Mouse (Mus musculus) MEL (cell line): ENCODE data around the gene Sec24a.

Source experiments
- CTCF ChIP-seq, 3 experiments: IDR thresholded peaks in 2 of 3; conservative IDR thresholded peaks in 1 of 3; 2 replicates each; pipeline ENCODE4 v1.5.1; 2011 to 2012; ENCODE audit warnings: low read length in 3 of 3, low read depth in 2 of 3, mild to moderate bottlenecking in 2 of 3, improper control_type of control experiment in 1 of 3, inconsistent platforms in 1 of 3, mixed read lengths in 1 of 3, moderate library complexity in 1 of 3; ENCODE audit not compliant: control insufficient read depth in 1 of 3, insufficient read depth in 1 of 3, poor library complexity in 1 of 3, severe bottlenecking in 1 of 3
- ETS1 ChIP-seq: IDR thresholded peaks from 2 replicates; pipeline ENCODE4 v1.6.1; 2012; ENCODE audit warnings: low read depth, mild to moderate bottlenecking, inconsistent platforms, low read length, improper control_type of control experiment, moderate library complexity
- GABPA ChIP-seq: IDR thresholded peaks from 2 replicates; pipeline ENCODE4 v1.6.1; 2012; ENCODE audit warnings: low read depth, mild to moderate bottlenecking, inconsistent platforms, low read length, improper control_type of control experiment, moderate library complexity
- GATA1 ChIP-seq: IDR thresholded peaks from 2 replicates; pipeline ENCODE4 v1.6.1; 2011; ENCODE audit warnings: low read depth, low read length, improper control_type of control experiment
- JUND ChIP-seq: IDR thresholded peaks from 2 replicates; pipeline ENCODE4 v1.6.1; 2011; ENCODE audit warnings: low read depth, mild to moderate bottlenecking, improper control_type of control experiment, low read length
- MAX ChIP-seq: IDR thresholded peaks from 2 replicates; pipeline ENCODE4 v1.6.1; 2011; ENCODE audit warnings: low read length, improper control_type of control experiment
- MAZ ChIP-seq: IDR thresholded peaks from 2 replicates; pipeline ENCODE4 v1.6.1; 2012; ENCODE audit warnings: low read depth, mild to moderate bottlenecking, inconsistent platforms, low read length, improper control_type of control experiment
- MXI1 ChIP-seq: IDR thresholded peaks from 2 replicates; pipeline ENCODE4 v1.6.1; 2011; ENCODE audit warnings: mild to moderate bottlenecking, low read depth, low read length, improper control_type of control experiment
- NELFE ChIP-seq: IDR thresholded peaks from 2 replicates; pipeline ENCODE4 v1.6.1; 2011; ENCODE audit warnings: low read depth, low read length, improper control_type of control experiment
- POLR2A ChIP-seq, 2 experiments: IDR thresholded peaks; 2 replicates each; pipeline ENCODE4 v1.6.1; 2011 to 2012; ENCODE audit warnings: low read length in 2 of 2, mild to moderate bottlenecking in 2 of 2, control low read depth in 1 of 2, improper control_type of control experiment in 1 of 2, low read depth in 1 of 2, moderate library complexity in 1 of 2; ENCODE audit not compliant: control insufficient read depth in 1 of 2, insufficient read depth in 1 of 2, poor library complexity in 1 of 2
- POLR2AphosphoS2 ChIP-seq: IDR thresholded peaks from 2 replicates; pipeline ENCODE4 v1.6.1; 2011; ENCODE audit warnings: low read length, improper control_type of control experiment
- TCF12 ChIP-seq: IDR thresholded peaks from 2 replicates; pipeline ENCODE4 v1.6.1; 2014; ENCODE audit warnings: low read depth, mild to moderate bottlenecking, inconsistent platforms, low read length, improper control_type of control experiment, moderate library complexity
- USF2 ChIP-seq, 2 experiments: IDR thresholded peaks; 2 replicates each; pipeline ENCODE4 v1.6.1; 2011 to 2012; ENCODE audit warnings: improper control_type of control experiment in 2 of 2, low read length in 2 of 2, borderline replicate concordance in 1 of 2, inconsistent platforms in 1 of 2, low read depth in 1 of 2, mild to moderate bottlenecking in 1 of 2; ENCODE audit not compliant: insufficient read depth in 1 of 2
- ZKSCAN1 ChIP-seq: IDR thresholded peaks from 2 replicates; pipeline ENCODE4 v1.6.1; 2012; ENCODE audit warnings: low read depth, mild to moderate bottlenecking, inconsistent platforms, low read length, improper control_type of control experiment, moderate library complexity

GRCm38 (mm10) chr11:51681976-51682374 lies 81.5 kb downstream of the Sec24a start:
- no peak for TF ChIP-seq TCF12
- no peak for TF ChIP-seq CTCF (IDR thresholded peaks at IDR 0.05 in 2 of 3, conservative IDR thresholded peaks at IDR 0.05 in 1 of 3; ENCODE audit: control insufficient read depth in 1 of 3, insufficient read depth in 1 of 3, low read depth in 2 of 3, low read length in 3 of 3, poor library complexity in 1 of 3, severe bottlenecking in 1 of 3)
- no peak for TF ChIP-seq MXI1
- TF ChIP-seq POLR2AphosphoS2 = no peak
- no peak for TF ChIP-seq MAX
- no peak for TF ChIP-seq USF2 (IDR thresholded peaks at IDR 0.05; ENCODE audit: borderline replicate concordance in 1 of 2, insufficient read depth in 1 of 2, low read depth in 1 of 2, low read length in 2 of 2)
- no peak for TF ChIP-seq ETS1
- TF ChIP-seq NELFE = no peak
- TF ChIP-seq GABPA = no peak
- no peak for TF ChIP-seq ZKSCAN1
- TF ChIP-seq GATA1 = no peak
- no peak for TF ChIP-seq JUND
- TF ChIP-seq POLR2A (IDR thresholded peaks at IDR 0.05; ENCODE audit: control insufficient read depth in 1 of 2, insufficient read depth in 1 of 2, low read depth in 1 of 2, low read length in 2 of 2, poor library complexity in 1 of 2) = no peak
- no peak for TF ChIP-seq MAZ
